Mouse (Mus musculus) thymus, postnatal 4 days (tissue): ENCODE data around the gene Gm3187.
"Not testable (repeated sequence)": the region's sequence is repeated elsewhere in the genome, so short reads cannot be mapped to it uniquely, and the experiment has no call there.

ENCODE experiments used
- DNase-seq: peaks from one replicate; pipeline ENCODE4 v3.0.0; 2021

The Gm3187 gene

GRCm38 (mm10) chr14:5483907-5484306, at the start of gene Gm3187:
Gm3187 (plus strand) TSS chr14:5484207.
- not testable (repeated sequence) for DNase-seq

DNA sequence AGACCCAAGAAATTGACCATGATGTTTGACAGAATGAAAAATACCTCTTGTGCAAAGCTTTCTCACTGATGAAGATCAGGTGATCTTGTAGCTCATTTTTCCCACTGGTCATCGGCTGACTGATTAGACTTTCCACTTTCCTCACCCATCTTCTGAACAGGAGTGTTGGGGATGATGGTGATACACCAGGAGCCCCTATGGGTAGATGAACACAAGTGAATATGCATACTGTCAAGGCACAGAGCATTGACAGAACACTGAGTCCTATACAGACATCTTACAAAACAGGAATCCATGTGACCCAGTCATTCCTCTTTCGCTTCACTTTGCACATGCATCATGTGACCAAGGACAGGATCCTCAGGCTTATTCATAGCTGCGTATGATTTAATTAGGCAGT, 28.6 kb upstream of the Gm3187 start, which contains the start of gene Gm3194:
Gene Gm3194, minus strand, starts transcription at position 101 of the 400 bp plus-strand sequence.
- not testable (repeated sequence) for DNase-seq

DNA sequence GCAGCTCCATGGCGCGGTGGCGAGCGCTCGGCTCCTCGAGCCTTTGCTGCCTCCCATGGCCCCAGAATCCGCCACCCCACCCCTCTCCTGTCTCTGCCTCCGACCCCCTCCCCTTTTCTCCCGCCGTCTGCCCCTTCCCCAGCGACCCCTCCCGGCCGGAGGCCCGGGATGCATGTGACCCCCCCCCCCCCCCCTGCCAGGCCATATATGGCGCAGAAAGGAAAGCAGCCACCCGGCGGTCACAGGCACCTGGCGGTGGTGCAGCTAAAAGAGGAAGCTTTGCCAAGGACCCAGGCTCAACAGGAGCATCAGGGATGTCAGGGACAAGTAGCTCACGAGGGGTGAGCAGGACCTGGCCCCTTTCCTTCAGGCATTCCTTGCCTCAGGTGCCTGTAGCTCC, 23.5 kb upstream of the Gm3187 start:
- not testable (repeated sequence) for DNase-seq

DNA sequence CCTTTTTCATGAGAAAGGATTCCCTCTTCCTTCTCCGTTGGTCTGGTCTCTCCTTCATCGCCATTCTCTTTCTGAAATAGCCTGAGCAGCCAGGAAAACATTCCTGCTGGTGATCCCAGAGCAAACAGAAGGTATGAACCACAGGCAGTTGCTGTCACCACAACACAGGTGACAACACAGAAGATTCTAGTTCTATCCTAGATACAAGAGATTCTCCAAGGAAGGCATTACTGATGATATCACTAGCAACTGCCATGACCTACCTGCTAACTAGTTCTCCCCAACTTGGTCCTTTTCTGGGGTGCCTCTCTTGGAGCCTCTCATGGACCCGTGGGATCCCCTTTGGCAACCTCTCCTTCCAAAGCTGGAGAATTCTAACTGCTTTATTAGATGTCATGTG, 6.3 kb upstream of the Gm3187 start, which contains the start of gene Gm8246:
Gene Gm8246, minus strand, starts transcription at position 101 of the 400 bp plus-strand sequence.
- not testable (repeated sequence) for DNase-seq

DNA sequence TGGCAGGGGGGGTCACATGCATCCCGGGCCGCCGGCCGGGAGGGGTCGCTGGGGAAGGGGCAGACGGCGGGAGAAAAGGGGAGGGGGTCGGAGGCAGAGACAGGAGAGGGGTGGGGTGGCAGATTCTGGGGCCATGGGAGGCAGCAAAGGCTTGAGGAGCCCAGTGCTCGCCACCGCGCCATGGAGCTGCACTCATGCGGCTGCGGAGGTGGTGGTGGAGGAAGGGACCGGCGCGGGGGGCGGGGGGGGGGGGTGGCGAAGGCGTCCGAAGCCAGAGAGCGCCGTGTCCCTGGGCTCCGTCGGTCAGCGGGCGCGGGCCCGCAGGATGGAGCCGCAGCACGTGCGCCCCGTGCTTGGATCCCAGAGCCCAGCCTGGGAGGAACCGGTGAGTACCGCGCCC, 17.4 kb downstream of the Gm3187 start, which contains the start of gene Gm3488:
Gene Gm3488, plus strand, starts transcription at position 301 of the 400 bp plus-strand sequence.
- DNase-seq: not testable (repeated sequence)

- not testable (repeated sequence) for DNase-seq
Measured at GRCm38 (mm10) chr14:5538196-5538595, 54.2 kb downstream of the Gm3187 start, which contains the start of gene Gm3532. Gm3532 (plus strand) TSS chr14:5538496.
